Mouse (Mus musculus) midbrain, postnatal 0 days (tissue): ENCODE results near the gene Grip1. TPM values are rescaled to one million over a fixed set of nuclear protein-coding genes. Genes with fewer than 3 reads are reported as not detected.

ENCODE experiments used
- ATAC-seq: fragments of 200-750 bp; cut with Nextera tagmentation; 2 replicates; pipeline ENCODE4 v1.8.0; 2017; ENCODE audit warnings: moderate number of reproducible peaks, mild to moderate bottlenecking, moderate TSS enrichment, moderate library complexity; ENCODE audit not compliant: low FRiP score
- DNase-seq: peaks from one replicate; pipeline ENCODE4 v3.0.0-alpha.2; 2015; ENCODE audit warnings: low spot score
- H3K27ac ChIP-seq: fragments of 300-500 bp; sonication (generic); 2 replicates; pipeline ENCODE4 v1.5.1; 2014; ENCODE audit warnings: low read depth, mild to moderate bottlenecking, low read length, mixed read lengths
- H3K27me3 ChIP-seq: fragments of 300-500 bp; sonication (generic); 2 replicates; pipeline ENCODE4 v1.6.1; 2014; ENCODE audit warnings: low read length, control low read depth, mixed read lengths; ENCODE audit not compliant: insufficient read depth
- H3K36me3 ChIP-seq: fragments of 300-500 bp; sonication (generic); 2 replicates; pipeline ENCODE4 v1.6.1; 2014; ENCODE audit warnings: low read length, control low read depth, mixed read lengths; ENCODE audit not compliant: insufficient read depth
- H3K4me1 ChIP-seq: fragments of 300-500 bp; sonication (generic); 2 replicates; pipeline ENCODE4 v1.6.1; 2014; ENCODE audit warnings: mild to moderate bottlenecking, control low read depth, antibody characterized with exemption, low read length, mixed read lengths; ENCODE audit not compliant: insufficient read depth
- H3K4me2 ChIP-seq: fragments of 300-500 bp; sonication (generic); 2 replicates; pipeline ENCODE4 v1.6.1; 2014; ENCODE audit warnings: low read depth, mild to moderate bottlenecking, low read length, mixed read lengths; ENCODE audit not compliant: poor library complexity, severe bottlenecking
- H3K4me3 ChIP-seq: fragments of 300-500 bp; sonication (generic); 2 replicates; pipeline ENCODE4 v1.5.1; 2014; ENCODE audit warnings: low read depth, mild to moderate bottlenecking, low read length, moderate library complexity
- H3K9ac ChIP-seq: fragments of 300-500 bp; sonication (generic); replicated peaks from 2 replicates; pipeline ENCODE4 v1.6.1; 2014; ENCODE audit warnings: mild to moderate bottlenecking, low read length, moderate library complexity, mixed read lengths; ENCODE audit not compliant: poor library complexity, severe bottlenecking
- H3K9me3 ChIP-seq: fragments of 300-500 bp; sonication (generic); 2 replicates; pipeline ENCODE4 v1.6.1; 2016; ENCODE audit warnings: low read length, control low read depth
- CTCF ChIP-seq: IDR thresholded peaks from 2 replicates; pipeline ENCODE4 v1.5.1; 2016; ENCODE audit warnings: antibody characterized with exemption, mild to moderate bottlenecking
- WGBS: fragments of 180-500 bp; shearing (Covaris S2); extraction: QIAGEN DNeasy Blood & Tissue Kit; methylation state at CpG from one replicate; pipeline ENCODE4 v1.1.7; 2014; 5-methylcytosine and 5-hydroxymethylcytosine counted together
- polyA plus RNA-seq: library from polyadenylated mRNA; unstranded; fragments of >200 nt; fragmentation: Nextera tagmentation; extraction: Ambion mirVana; gene quantifications from 2 replicates; pipeline ENCODE4 v1.2.1, GENCODE M21; 2015
- total RNA-seq: library from RNA; depleted of rRNA; stranded (reverse); fragments of >200 nt; gene quantifications from 2 replicates; pipeline ENCODE4 v1.2.3, GENCODE M21; 2014

Grip1 gene
- total and polyA plus RNA-seq, 2 experiments from 2014 or later = 14.6 to 35.4 TPM

DNA sequence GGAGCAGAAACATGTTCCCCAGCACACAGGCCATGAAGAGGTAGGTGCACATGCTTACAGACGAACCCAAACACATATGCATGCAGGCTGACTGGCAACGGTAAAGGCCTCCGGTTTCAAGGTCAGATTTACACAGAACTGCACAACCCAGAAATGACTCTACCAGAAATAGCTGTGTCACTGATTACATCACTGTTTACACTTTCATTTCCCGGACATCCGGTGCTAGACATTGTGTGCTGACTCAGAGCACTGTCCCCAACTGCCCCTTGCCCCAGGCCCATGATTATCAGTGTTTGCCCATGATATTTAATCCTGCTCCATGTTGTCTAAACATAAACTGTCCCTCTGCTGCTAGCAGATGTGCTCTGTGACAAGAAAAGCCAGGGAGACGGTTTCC lies 32.2 kb upstream of the Grip1 start:
- H3K4me2 ChIP-seq = no peak overlapping the region
- no peaks in the 10 kb centered on the region for H3K4me1 ChIP-seq
- DNase-seq (no peak), ATAC-seq (no peak)
- H3K9ac ChIP-seq = no peak overlapping the region
- WGBS = 77% methylated on average over 6 of the region's 6 CpGs
- no peak overlapping the region for H3K27ac ChIP-seq
- no peaks in the 10 kb centered on the region for H3K9me3 ChIP-seq
- no peak for TF ChIP-seq CTCF
- H3K27me3 ChIP-seq = no peaks in the 10 kb centered on the region
- H3K36me3 ChIP-seq = no peaks in the 10 kb centered on the region
- no peak overlapping the region for H3K4me3 ChIP-seq

DNA sequence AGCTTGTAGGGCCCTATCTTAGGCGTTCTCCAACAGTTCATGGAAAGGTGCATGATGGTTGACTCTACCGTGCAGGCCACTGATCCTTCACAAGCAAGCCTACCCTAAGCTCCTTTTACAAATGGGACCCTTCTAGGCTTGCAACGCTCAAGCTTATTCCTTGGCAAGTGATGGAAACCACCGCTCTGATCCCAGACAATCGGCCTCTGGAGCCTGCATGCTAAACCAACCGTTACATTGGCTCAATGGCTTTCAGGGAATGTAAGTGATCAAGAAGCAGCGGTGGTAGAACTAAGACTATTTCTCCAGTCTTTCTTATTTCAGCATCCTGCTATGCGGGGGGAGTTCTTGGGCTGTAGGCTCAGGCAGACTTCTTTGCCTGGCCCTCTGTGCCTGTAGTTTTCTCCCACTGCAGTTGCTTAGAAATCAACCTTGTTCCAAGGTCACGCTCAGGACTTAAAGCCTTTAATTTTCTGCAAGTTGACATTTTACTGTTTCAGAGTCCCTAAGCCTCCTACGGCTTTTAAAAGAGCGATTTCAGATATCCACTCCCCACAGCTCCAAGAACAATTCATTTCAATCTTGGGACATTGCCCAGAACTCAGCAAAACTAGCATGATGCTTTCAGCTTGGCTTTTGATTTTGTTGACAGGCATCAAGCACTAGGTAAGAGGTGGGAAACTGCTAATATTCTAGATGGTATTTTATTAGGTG lies 29.7 kb upstream of the Grip1 start:
- ATAC-seq (no peak), DNase-seq (peak; percentile 27)
- Histone ChIP-seq H3K36me3 (no peaks in the 10 kb centered on the region), H3K4me1 (no peaks in the 10 kb centered on the region), H3K4me2 (no peak overlapping the region), H3K9ac (no peak overlapping the region), H3K9me3 (no peaks in the 10 kb centered on the region), H3K4me3 (no peak overlapping the region), H3K27ac (no peak overlapping the region), H3K27me3 (no peaks in the 10 kb centered on the region)
- WGBS = 48% methylated on average over 11 of the region's 11 CpGs
- no peak for TF ChIP-seq CTCF

GRCm38 (mm10) chr10:119427653-119428052 lies 26.0 kb upstream of the Grip1 start:
- H3K27ac ChIP-seq = no peak overlapping the region
- ATAC-seq = no peak
- H3K4me2 ChIP-seq = no peak overlapping the region
- DNase-seq = no peak
- no peak overlapping the region for H3K9ac ChIP-seq
- WGBS = 88% methylated on average over 7 of the region's 7 CpGs
- H3K4me1 ChIP-seq = no peaks in the 10 kb centered on the region
- no peaks in the 10 kb centered on the region for H3K27me3 ChIP-seq
- no peak for TF ChIP-seq CTCF
- H3K4me3 ChIP-seq = no peak overlapping the region
- H3K9me3 ChIP-seq = no peaks in the 10 kb centered on the region
- no peaks in the 10 kb centered on the region for H3K36me3 ChIP-seq

DNA sequence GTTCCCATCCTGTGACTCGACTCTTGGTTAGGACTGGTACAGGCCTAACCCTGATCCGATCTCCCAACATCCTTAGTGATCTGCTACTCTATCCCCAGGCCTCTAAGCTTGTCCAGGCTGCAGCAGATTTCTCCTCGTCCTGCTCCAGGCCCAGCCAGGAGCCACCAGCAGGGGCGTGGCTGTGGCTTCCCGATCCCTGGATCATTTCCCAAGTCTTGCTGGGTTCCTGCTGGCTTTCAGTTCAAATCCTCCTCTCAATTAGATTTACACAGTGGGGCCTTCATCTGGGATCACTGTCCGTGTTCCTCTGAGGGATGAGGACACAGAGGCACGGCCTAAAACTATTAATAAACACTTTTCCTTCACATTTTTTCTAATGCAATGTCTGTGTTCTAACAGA lies 25.5 kb upstream of the Grip1 start:
- Histone ChIP-seq H3K9me3 (no peaks in the 10 kb centered on the region), H3K27ac (no peak overlapping the region), H3K4me2 (no peak overlapping the region), H3K9ac (no peak overlapping the region), H3K4me1 (no peaks in the 10 kb centered on the region), H3K4me3 (no peak overlapping the region), H3K36me3 (no peaks in the 10 kb centered on the region), H3K27me3 (no peaks in the 10 kb centered on the region)
- ATAC-seq (no peak), DNase-seq (no peak)
- TF ChIP-seq CTCF = no peak
- WGBS = 56% methylated on average over 7 of the region's 7 CpGs

- Histone ChIP-seq H3K27ac (no peak overlapping the region), H3K36me3 (no peaks in the 10 kb centered on the region), H3K9ac (no peak overlapping the region), H3K4me2 (no peak overlapping the region), H3K4me1 (no peaks in the 10 kb centered on the region), H3K9me3 (no peaks in the 10 kb centered on the region), H3K4me3 (no peak overlapping the region), H3K27me3 (no peaks in the 10 kb centered on the region)
- 87% methylated on average over 7 of the region's 7 CpGs for WGBS
- DNase-seq (no peak), ATAC-seq (no peak)
- TF ChIP-seq CTCF = no peak
Observed at GRCm38 (mm10) chr10:119430240-119430639, 23.4 kb upstream of the Grip1 start.

- no peaks in the 10 kb centered on the region for H3K36me3 ChIP-seq
- DNase-seq = no peak
- H3K4me1 ChIP-seq = no peaks in the 10 kb centered on the region
- TF ChIP-seq CTCF = no peak
- H3K9ac ChIP-seq = no peak overlapping the region
- H3K27me3 ChIP-seq = no peaks in the 10 kb centered on the region
- H3K9me3 ChIP-seq = no peaks in the 10 kb centered on the region
- H3K4me3 ChIP-seq = no peak overlapping the region
- no peak overlapping the region for H3K27ac ChIP-seq
- 58% methylated on average over 6 of the region's 6 CpGs for WGBS
- H3K4me2 ChIP-seq = no peak overlapping the region
- ATAC-seq = no peak
Observed at GRCm38 (mm10) chr10:119431801-119432200, 21.8 kb upstream of the Grip1 start.
